Mouse (Mus musculus) adrenal gland, postnatal 10 days (tissue): ENCODE results near the gene Map4k1. TPM values are rescaled to one million over a fixed set of nuclear protein-coding genes. Genes with fewer than 3 reads are reported as not detected.
A peak's percentile ranks its signal among the peaks of the same experiment; 100 is the strongest.

Source experiments
- DNase-seq: peaks from one replicate; pipeline ENCODE4 v3.0.0; 2021; ENCODE audit warnings: mixed read lengths
- microRNA-seq: library from miRNA; unstranded; fragments of <30 nt; microRNA quantifications from one replicate; pipeline ENCODE4 v1.2.0, GENCODE M21; 2021
- total RNA-seq, 2 experiments: library from RNA; stranded (reverse); gene quantifications; 2 replicates each; pipeline ENCODE4 v1.2.3; 2021

The Map4k1 gene
- total RNA-seq, 2 experiments from 2014 or later = 3.3 to 4.9 TPM

GRCm38 (mm10) chr7:29026811-29027210 is 45.0 kb downstream of the Map4k1 start:
- no peak for DNase-seq

DNA sequence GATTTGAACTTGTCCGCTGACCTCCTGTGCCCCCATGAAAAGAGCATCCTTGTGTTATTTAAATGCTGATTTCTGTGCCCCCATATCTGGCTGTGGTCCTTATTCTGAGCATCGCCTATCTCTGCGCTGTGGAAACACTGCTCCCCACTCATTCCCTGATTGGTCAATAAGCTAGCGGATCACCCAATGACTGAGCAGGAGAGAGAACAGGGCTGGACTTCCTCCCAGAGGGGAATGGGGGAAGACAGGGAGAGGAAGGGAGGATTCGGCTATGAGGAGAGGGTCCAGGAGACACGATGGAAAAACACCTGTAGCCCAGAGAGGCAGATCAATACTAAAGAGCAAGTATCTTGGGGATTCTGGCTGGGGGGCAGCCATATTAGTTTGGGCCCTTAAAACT is 46.9 kb downstream of the Map4k1 start:
- no peak for DNase-seq

DNA sequence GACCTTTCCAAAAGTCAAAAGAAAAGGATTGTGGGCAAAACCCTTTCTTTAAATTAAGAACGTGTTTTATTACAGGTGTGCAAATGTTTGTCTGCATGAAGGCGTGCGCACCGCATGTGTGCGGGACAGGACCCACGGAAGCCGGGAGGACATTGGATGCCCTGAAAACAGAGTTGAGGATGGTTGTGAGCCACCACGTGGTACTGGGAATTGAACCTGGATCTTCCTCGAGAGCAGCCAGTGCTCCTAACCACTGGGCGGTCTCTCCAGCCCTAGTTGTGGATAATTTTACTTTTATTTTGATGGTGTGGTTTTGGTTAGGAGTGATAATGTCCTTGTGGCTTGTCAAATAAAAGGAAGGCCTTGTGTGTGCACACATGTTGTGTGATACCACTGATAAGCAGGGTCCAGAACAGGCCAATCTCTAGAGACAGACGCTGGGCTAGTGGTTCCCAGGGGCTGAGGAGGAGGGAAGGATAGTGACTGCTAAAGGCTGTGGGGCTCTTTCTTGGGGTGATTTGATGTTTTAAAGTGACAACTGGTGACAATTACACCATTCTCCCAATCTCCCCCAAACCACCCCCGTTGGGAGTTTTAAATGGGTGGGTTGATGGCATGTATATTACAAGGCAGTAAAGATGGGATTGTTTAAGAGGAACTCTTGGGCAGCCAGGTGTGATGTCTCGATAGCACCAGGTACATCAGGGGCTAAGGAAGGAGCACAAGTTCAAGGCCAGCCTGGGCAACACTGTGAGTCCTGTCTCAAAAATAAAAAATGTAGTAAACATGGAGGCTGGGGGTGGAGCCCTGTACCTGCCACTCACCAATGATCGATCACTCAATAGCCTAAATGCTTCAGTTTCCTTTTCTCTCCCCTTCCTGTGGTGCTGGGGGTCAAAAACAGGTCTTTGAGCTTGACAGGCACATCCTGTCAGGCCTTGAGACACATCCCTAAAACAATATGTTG is 48.1 kb downstream of the Map4k1 start:
- no peak for DNase-seq

GRCm38 (mm10) chr7:29031641-29032040 is 49.8 kb downstream of the Map4k1 start:
- no peak for DNase-seq

- no peak for DNase-seq
Observed at GRCm38 (mm10) chr7:29032685-29033084, 50.8 kb downstream of the Map4k1 start.

GRCm38 (mm10) chr7:29037261-29037660 is 55.4 kb downstream of the Map4k1 start:
- no peak for DNase-seq

- peak; percentile 88 for DNase-seq
Observed at GRCm38 (mm10) chr7:29039604-29039984, 57.7 kb downstream of the Map4k1 start.

GRCm38 (mm10) chr7:29039985-29040661 is 58.3 kb downstream of the Map4k1 start:
- DNase-seq = no peak

DNA sequence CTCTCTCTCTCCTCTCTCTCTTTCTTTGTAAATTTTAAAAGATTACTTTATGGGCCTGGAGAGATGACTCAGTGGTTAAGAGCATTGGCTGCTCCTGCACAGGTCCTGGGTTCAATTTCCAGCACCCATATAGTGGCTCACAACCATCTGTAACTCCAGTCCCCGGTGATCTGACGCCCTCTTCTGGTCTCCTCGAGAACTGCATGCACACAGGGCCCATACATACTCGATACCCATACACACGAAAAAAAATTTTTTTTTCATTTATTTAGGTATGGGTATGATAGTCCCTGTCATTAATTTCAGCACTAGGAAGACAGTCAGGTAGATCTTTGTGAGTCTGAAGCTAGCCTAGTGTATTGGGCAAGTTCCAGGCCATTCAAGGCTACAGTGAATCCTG is 59.3 kb downstream of the Map4k1 start:
- no peak for DNase-seq

DNA sequence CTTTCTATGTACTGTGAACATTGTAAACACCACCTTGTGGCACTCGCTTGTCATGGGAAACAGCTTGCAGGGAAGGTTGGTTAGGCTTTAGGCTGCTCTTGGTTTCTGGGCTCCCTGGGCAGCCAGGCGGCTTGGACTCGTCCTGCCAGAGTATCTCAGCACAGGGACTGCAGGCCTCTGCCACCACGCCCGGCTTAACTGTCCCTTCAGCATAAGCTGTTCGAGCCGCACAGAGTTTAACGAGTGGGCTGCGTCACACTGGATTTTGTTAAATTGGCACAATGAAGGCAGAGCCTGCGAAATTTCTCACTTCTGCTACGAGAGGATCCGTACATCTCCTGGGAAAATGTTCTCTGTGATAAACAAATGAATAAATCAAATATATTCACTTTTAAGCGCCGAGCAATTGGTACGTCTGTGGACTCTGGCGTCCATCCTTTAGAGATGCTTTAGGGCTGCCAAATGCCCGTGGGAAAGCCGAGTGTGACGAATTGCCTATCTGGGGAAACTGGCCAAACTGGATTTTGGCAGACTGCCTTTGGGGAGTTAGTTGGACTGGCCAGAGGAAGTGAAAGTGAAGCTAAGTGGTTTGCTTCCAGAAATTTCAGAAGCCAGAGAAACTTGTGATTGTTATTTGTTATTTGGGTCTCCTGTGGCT is 61.3 kb downstream of the Map4k1 start:
- DNase-seq = peak; percentile 79

DNA sequence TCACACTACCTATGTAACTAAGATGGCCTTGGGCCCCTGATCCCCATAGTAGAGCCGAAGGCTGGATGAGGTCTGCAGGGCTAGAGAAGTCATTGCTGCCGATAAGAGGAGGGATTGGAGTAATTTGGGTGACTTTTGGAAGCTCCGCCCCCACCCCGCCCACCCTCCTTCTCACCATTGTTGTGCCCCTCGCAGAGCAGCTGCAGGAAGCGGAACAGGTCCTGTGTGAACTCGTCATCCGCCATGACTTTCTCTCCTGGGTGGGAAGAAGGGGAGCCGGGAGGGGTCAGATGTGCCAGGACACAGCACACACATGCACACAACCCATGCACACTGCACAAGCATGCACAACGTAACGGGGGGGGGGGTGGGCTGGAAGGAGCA is 61.8 kb downstream of the Map4k1 start:
- DNase-seq = no peak

- DNase-seq = no peak
Observed at GRCm38 (mm10) chr7:29044302-29044701, 62.5 kb downstream of the Map4k1 start.

DNA sequence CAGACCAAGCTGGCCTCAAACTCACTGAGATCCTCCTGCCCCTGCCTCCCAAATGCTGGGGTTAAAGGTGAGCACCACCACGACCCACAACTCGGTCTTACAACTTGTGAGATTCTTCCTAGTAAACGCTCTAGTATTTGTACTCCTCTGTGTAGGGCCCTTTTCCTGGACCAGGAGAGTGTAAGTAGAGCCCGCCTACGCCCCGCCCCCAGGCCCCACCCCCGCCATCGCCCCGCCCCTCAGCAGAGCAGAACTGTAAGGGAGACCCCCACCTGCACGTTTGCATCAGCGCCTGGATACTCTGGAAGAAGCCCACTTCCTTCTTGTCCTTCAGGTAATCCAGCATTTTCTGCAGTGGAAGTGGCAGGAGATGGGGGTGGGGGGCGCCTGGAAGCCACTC is 64.7 kb downstream of the Map4k1 start:
- DNase-seq = no peak

GRCm38 (mm10) chr7:29048070-29048469 is 66.2 kb downstream of the Map4k1 start:
- DNase-seq = no peak

- DNase-seq = no peak
Observed at GRCm38 (mm10) chr7:29048615-29049014, 66.8 kb downstream of the Map4k1 start.

GRCm38 (mm10) chr7:29050797-29051196 is 68.9 kb downstream of the Map4k1 start:
- peak; percentile 32 for DNase-seq

GRCm38 (mm10) chr7:29052821-29053220 is 71.0 kb downstream of the Map4k1 start:
- no peak for DNase-seq

Small RNA genes lying within 50 kb of the gene (microRNA-seq; reads per million reads assigned to microRNA genes)
- not detected for gene Gm44408

Other genes starting within 250 kb of the Map4k1 start
- 10 to 100 TPM; 63.8 to 72.4 TPM for gene Mrps12, start 240.2 kb upstream of the Map4k1 start, total RNA-seq
- 10 to 100 TPM; 17.5 to 23.7 TPM for gene Sars2, start 240.1 kb upstream of the Map4k1 start, total RNA-seq
- gene Ccer2, start 225.9 kb upstream of the Map4k1 start, total RNA-seq = not detected
- 10 to 100 TPM; 68.8 to 74.9 TPM for gene Sirt2, start 215.3 kb upstream of the Map4k1 start, total RNA-seq
- gene Nfkbib, start 214.5 kb upstream of the Map4k1 start, total RNA-seq = 10 to 100 TPM; 25.1 to 25.3 TPM
- 1 to 10 TPM; 3.7 to 4.9 TPM for gene Rinl, start 193.1 kb upstream of the Map4k1 start, total RNA-seq
- gene Hnrnpl, start 173.5 kb upstream of the Map4k1 start, total RNA-seq = 100 to 1,000 TPM; 459 to 528 TPM
- 1,000 to 10,000 TPM; 1,178 to 1,235 TPM for gene Ech1, start 156.8 kb upstream of the Map4k1 start, total RNA-seq
- gene Lgals4, start 148.2 kb upstream of the Map4k1 start, total RNA-seq = 10 to 100 TPM; 25.9 to 55.7 TPM
- gene Lgals7, start 118.2 kb upstream of the Map4k1 start, total RNA-seq = 1 to 10 TPM; 1.2 to 2.1 TPM
- gene Capn12, start 100.6 kb upstream of the Map4k1 start, total RNA-seq = under 1 TPM; 0.15 to 0.67 TPM
- gene Actn4, start 19.7 kb upstream of the Map4k1 start, total RNA-seq = 100 to 1,000 TPM; 236 to 261 TPM
- gene Eif3k, start 186 bp upstream of the Map4k1 start, total RNA-seq = 100 to 1,000 TPM; 240 to 250 TPM
- 10 to 100 TPM; 11.2 to 44.9 TPM for gene Ryr1, start 143.1 kb downstream of the Map4k1 start, total RNA-seq
- gene Rasgrp4, start 152.8 kb downstream of the Map4k1 start, total RNA-seq = 1 to 10 TPM; 2.1 to 2.2 TPM
- 10 to 100 TPM; 12.9 to 17.3 TPM for gene Fam98c, start 174.2 kb downstream of the Map4k1 start, total RNA-seq
- gene Ggn, start 188.2 kb downstream of the Map4k1 start, total RNA-seq = 1 to 10 TPM in 1 of 2 experiments, under 1 TPM in 1; 0.69 to 1.3 TPM
- gene Spred3, start 188.4 kb downstream of the Map4k1 start, total RNA-seq = 1 to 10 TPM; 4.8 to 9.6 TPM
- gene Psmd8, start 198.7 kb downstream of the Map4k1 start, total RNA-seq = 100 to 1,000 TPM; 214 to 221 TPM
- under 1 TPM; 0.42 to 0.61 TPM for gene Catsperg1, start 232.0 kb downstream of the Map4k1 start, total RNA-seq